25 mouse cellular contexts compared by ENCODE assay signal in the genomic region with DNA sequence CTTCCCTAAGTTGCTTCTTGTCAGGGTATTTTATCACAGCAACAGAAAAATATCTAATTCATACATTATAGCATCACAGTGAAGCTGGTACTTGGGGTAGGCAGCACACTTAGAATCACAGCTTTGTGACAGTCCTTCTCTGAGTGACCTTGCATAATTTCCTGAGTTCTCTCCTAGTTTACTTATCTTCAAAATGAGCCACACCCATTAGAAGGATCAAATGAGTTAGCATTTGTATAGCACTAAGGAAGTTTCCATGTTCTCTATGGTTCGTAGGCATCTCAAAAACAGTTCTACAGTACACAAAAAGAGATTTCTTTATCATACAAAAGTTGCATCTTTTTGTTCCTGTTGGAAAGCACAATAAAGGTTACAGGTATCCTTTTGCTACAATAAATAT.
DNase-seq lines count a peak whose midpoint lies in the region; ATAC-seq lines count a peak whose summit lies in the region.
"Had no signal": no experiment of that assay in that cellular context is flagged by ENCODE, and none has a peak within 500 bp of the region (broad histone marks: within the 10 kb centered on the region; RNA-seq: fewer than 3 reads in every experiment).

No protein-coding gene starts in this region.

- no peak overlapping the region for H3K4me3 ChIP-seq in liver, embryonic 13.5 days (replicated peaks)
- no peak overlapping the region for H3K4me3 ChIP-seq in liver, embryonic 11.5 days (ENCODE audit: low read depth, low read length)
- H3K4me3 ChIP-seq in liver, embryonic 16.5 days (ENCODE audit: low read depth, low read length): no peak overlapping the region
- no peak overlapping the region for H3K4me3 ChIP-seq in forebrain, embryonic 11.5 days (ENCODE audit: low read depth, low read length)
- H3K4me3 ChIP-seq in hindbrain, embryonic 14.5 days (replicated peaks; ENCODE audit: low read length): no peak overlapping the region
- H3K4me3 ChIP-seq: embryonic facial prominence, embryonic 15.5 days; forebrain, embryonic 13.5 days; gastrocnemius, adult 2 months; heart, embryonic 13.5 days; hindbrain, embryonic 12.5 days had no signal

- DNase-seq in liver, embryonic 13.5 days: no peak
- DNase-seq in liver, embryonic 11.5 days (ENCODE audit: low spot score): no peak
- no peak for DNase-seq in forebrain, embryonic 11.5 days (ENCODE audit: low spot score)
- no peak for DNase-seq in adrenal gland, postnatal 10 days
- no peak for DNase-seq in hindbrain, embryonic 14.5 days (ENCODE audit: low spot score)
- DNase-seq: adrenal gland, postnatal 36 days; cerebellum, adult 18-20 months; cerebellum, adult 9-11 months; cerebellum, postnatal 36 days; embryo, embryonic 11 days; forebrain, postnatal 0 days; gastrocnemius, adult 2 months; gastrocnemius, postnatal 25 days; heart, adult 11 months; heart, postnatal 36 days had no signal

- H3K27ac ChIP-seq in liver, embryonic 13.5 days: no peak overlapping the region
- no peak overlapping the region for H3K27ac ChIP-seq in liver, embryonic 11.5 days (ENCODE audit: low read depth, low read length)
- H3K27ac ChIP-seq in liver, embryonic 16.5 days (ENCODE audit: low read length): no peak overlapping the region
- no peak overlapping the region for H3K27ac ChIP-seq in forebrain, embryonic 11.5 days (ENCODE audit: low read depth, low read length)
- no peak overlapping the region for H3K27ac ChIP-seq in hindbrain, embryonic 14.5 days
- H3K27ac ChIP-seq: embryonic facial prominence, embryonic 15.5 days; forebrain, embryonic 13.5 days; gastrocnemius, adult 2 months; heart, embryonic 13.5 days; hindbrain, embryonic 12.5 days; hindbrain, postnatal 0 days had no signal

- WGBS in liver, embryonic 13.5 days (ENCODE audit: insufficient replicate concordance): 65% methylated on average over 1 of the region's 1 CpGs
- 74% methylated on average over 1 of the region's 1 CpGs for WGBS in liver, embryonic 11.5 days
- WGBS in liver, embryonic 16.5 days (ENCODE audit: insufficient replicate concordance): 67% methylated on average over 1 of the region's 1 CpGs
- WGBS in forebrain, embryonic 11.5 days: 88% methylated on average over 1 of the region's 1 CpGs
- 86% methylated on average over 1 of the region's 1 CpGs for WGBS in hindbrain, embryonic 14.5 days

- H3K27me3 ChIP-seq in liver, embryonic 13.5 days: no peaks in the 10 kb centered on the region
- H3K27me3 ChIP-seq in liver, embryonic 11.5 days (replicated peaks; ENCODE audit: control insufficient read depth, insufficient read depth, low read length): peaks cover 3% of the 10 kb centered on the region; the same call in 1 of the 2 replicates
- no peaks in the 10 kb centered on the region for H3K27me3 ChIP-seq in liver, embryonic 16.5 days (ENCODE audit: control insufficient read depth, insufficient read depth, low read depth, low read length)
- H3K27me3 ChIP-seq in forebrain, embryonic 11.5 days (ENCODE audit: control insufficient read depth, insufficient read depth, low read length): peaks cover 8% of the 10 kb centered on the region
- H3K27me3 ChIP-seq in hindbrain, embryonic 14.5 days (ENCODE audit: control insufficient read depth, insufficient read depth, low read length): peaks cover 12% of the 10 kb centered on the region

- no peaks in the 10 kb centered on the region for H3K9me3 ChIP-seq in liver, embryonic 13.5 days (replicated peaks)
- H3K9me3 ChIP-seq in liver, embryonic 11.5 days (ENCODE audit: control insufficient read depth, low read length): no peaks in the 10 kb centered on the region
- no peaks in the 10 kb centered on the region for H3K9me3 ChIP-seq in liver, embryonic 16.5 days (replicated peaks; ENCODE audit: control insufficient read depth, low read length)
- H3K9me3 ChIP-seq in forebrain, embryonic 11.5 days (ENCODE audit: control insufficient read depth, low read length): no peaks in the 10 kb centered on the region
- H3K9me3 ChIP-seq in hindbrain, embryonic 14.5 days (ENCODE audit: control insufficient read depth, low read length): no peaks in the 10 kb centered on the region
- H3K9me3 ChIP-seq: embryonic facial prominence, embryonic 15.5 days; forebrain, embryonic 13.5 days; heart, embryonic 13.5 days; hindbrain, embryonic 12.5 days had no signal

- ATAC-seq in liver, embryonic 13.5 days (ENCODE audit: low read depth): peak; percentile 90
- no peak for ATAC-seq in liver, embryonic 11.5 days (replicated peaks; ENCODE audit: low FRiP score)
- ATAC-seq in erythroid progenitor cell, adult 5-6 weeks (replicated peaks; ENCODE audit: low FRiP score, poor library complexity, severe bottlenecking): peak; percentile 93
- ATAC-seq in liver, embryonic 16.5 days (ENCODE audit: low read depth): peak; percentile 91
- ATAC-seq in megakaryocyte-erythroid progenitor cell, adult 5-6 weeks (replicated peaks; ENCODE audit: low FRiP score, low TSS enrichment, poor library complexity, severe bottlenecking): peak; percentile 64
- no peak for ATAC-seq in forebrain, embryonic 11.5 days (replicated peaks; ENCODE audit: low FRiP score)
- no peak for ATAC-seq in hindbrain, embryonic 14.5 days (ENCODE audit: low FRiP score)
- ATAC-seq: activated CD4-positive, CD25-positive, alpha-beta regulatory T cell, adult 4 months; forebrain, embryonic 13.5 days; forebrain, postnatal 0 days; hindbrain, postnatal 0 days; Patski had no signal

- H3K36me3 ChIP-seq in liver, embryonic 13.5 days: no peaks in the 10 kb centered on the region
- H3K36me3 ChIP-seq in liver, embryonic 11.5 days (ENCODE audit: control insufficient read depth, insufficient read depth, low read length): no peaks in the 10 kb centered on the region
- no peaks in the 10 kb centered on the region for H3K36me3 ChIP-seq in liver, embryonic 16.5 days (ENCODE audit: control insufficient read depth, insufficient read depth)
- H3K36me3 ChIP-seq in forebrain, embryonic 11.5 days (ENCODE audit: control insufficient read depth, insufficient read depth, low read length): no peaks in the 10 kb centered on the region
- no peaks in the 10 kb centered on the region for H3K36me3 ChIP-seq in hindbrain, embryonic 14.5 days (replicated peaks; ENCODE audit: control insufficient read depth, insufficient read depth)
- H3K36me3 ChIP-seq: embryonic facial prominence, embryonic 15.5 days; heart, embryonic 13.5 days; hindbrain, embryonic 12.5 days had no signal

- H3K4me1 ChIP-seq in liver, embryonic 13.5 days (replicated peaks): peaks cover 22% of the 10 kb centered on the region
- no peaks in the 10 kb centered on the region for H3K4me1 ChIP-seq in liver, embryonic 11.5 days (replicated peaks; ENCODE audit: control insufficient read depth, insufficient read depth, low read length)
- peaks cover 3% of the 10 kb centered on the region for H3K4me1 ChIP-seq in liver, embryonic 16.5 days (ENCODE audit: control insufficient read depth, low read depth, low read length)
- H3K4me1 ChIP-seq in forebrain, embryonic 11.5 days (replicated peaks; ENCODE audit: control insufficient read depth, insufficient read depth, low read length): no peaks in the 10 kb centered on the region
- no peaks in the 10 kb centered on the region for H3K4me1 ChIP-seq in hindbrain, embryonic 14.5 days (replicated peaks; ENCODE audit: control insufficient read depth, insufficient read depth, low read length)
- H3K4me1 ChIP-seq: embryonic facial prominence, embryonic 15.5 days; forebrain, embryonic 13.5 days; heart, embryonic 13.5 days; hindbrain, embryonic 12.5 days had no signal

- H3K9ac ChIP-seq in liver, embryonic 13.5 days: no peak overlapping the region
- H3K9ac ChIP-seq in liver, embryonic 11.5 days (ENCODE audit: low read depth, low read length): no peak overlapping the region
- no peak overlapping the region for H3K9ac ChIP-seq in liver, embryonic 16.5 days (ENCODE audit: low read depth, low read length)
- no peak overlapping the region for H3K9ac ChIP-seq in forebrain, embryonic 11.5 days (ENCODE audit: low read length)
- no peak overlapping the region for H3K9ac ChIP-seq in hindbrain, embryonic 14.5 days
- H3K9ac ChIP-seq: embryonic facial prominence, embryonic 15.5 days; forebrain, embryonic 13.5 days; forebrain, postnatal 0 days; heart, embryonic 13.5 days; hindbrain, embryonic 12.5 days had no signal

- H3K4me2 ChIP-seq in liver, embryonic 13.5 days: no peak overlapping the region
- no peak overlapping the region for H3K4me2 ChIP-seq in liver, embryonic 11.5 days
- no peak overlapping the region for H3K4me2 ChIP-seq in liver, embryonic 16.5 days (ENCODE audit: low read depth, low read length)
- no peak overlapping the region for H3K4me2 ChIP-seq in forebrain, embryonic 11.5 days (ENCODE audit: low read depth, low read length, severe bottlenecking)
- H3K4me2 ChIP-seq in hindbrain, embryonic 14.5 days (replicated peaks): no peak overlapping the region
- H3K4me2 ChIP-seq: embryonic facial prominence, embryonic 15.5 days; forebrain, embryonic 13.5 days; heart, embryonic 13.5 days; hindbrain, embryonic 12.5 days had no signal

Comparison
In these comparisons a context has a peak if more than half of its experiments do, and no peak if none do; other contexts are left out.
1. ATAC-seq: peak in liver, embryonic 13.5 days (single experiment), erythroid progenitor cell, adult 5-6 weeks (single experiment), liver, embryonic 16.5 days (single experiment) and megakaryocyte-erythroid progenitor cell, adult 5-6 weeks (single experiment); none in liver, embryonic 11.5 days (single experiment), forebrain, embryonic 11.5 days (single experiment) and hindbrain, embryonic 14.5 days (single experiment).